Mouse (Mus musculus) heart, adult 11 months (tissue): ENCODE data around the gene Rgs19.

Experiments used
- DNase-seq: peaks from one replicate; pipeline ENCODE4 v3.0.0; 2022

Gene Rgs19

GRCm38 (mm10) chr2:181693339-181694280, at the start of gene Rgs19:
Gene Rgs19, minus strand, starts transcription at chr2:181693977.
- DNase-seq = peak; percentile 99

GRCm38 (mm10) chr2:181730051-181730450, 36.3 kb upstream of the Rgs19 start:
- peak; percentile 30 for DNase-seq

GRCm38 (mm10) chr2:181727659-181728262, 34.0 kb upstream of the Rgs19 start:
- DNase-seq = peak; percentile 57

GRCm38 (mm10) chr2:181722213-181722612, 28.4 kb upstream of the Rgs19 start:
- peak; percentile 61 for DNase-seq

GRCm38 (mm10) chr2:181721200-181721599, 27.4 kb upstream of the Rgs19 start:
- DNase-seq = no peak

GRCm38 (mm10) chr2:181720061-181720460, 26.3 kb upstream of the Rgs19 start:
- DNase-seq = peak; percentile 48

- peak; percentile 60 for DNase-seq
Measured at GRCm38 (mm10) chr2:181716991-181717390, 23.2 kb upstream of the Rgs19 start.

GRCm38 (mm10) chr2:181715382-181715781, 21.6 kb upstream of the Rgs19 start:
- peak; percentile 85 for DNase-seq

- DNase-seq = peak; percentile 76
Measured at GRCm38 (mm10) chr2:181714903-181715326, 21.1 kb upstream of the Rgs19 start, which contains the start of gene Oprl1. Gene Oprl1, plus strand, starts transcription at chr2:181715016.

GRCm38 (mm10) chr2:181713749-181714148, 20.0 kb upstream of the Rgs19 start:
- peak; percentile 73 for DNase-seq

- DNase-seq = peak; percentile 70
Measured at GRCm38 (mm10) chr2:181706668-181707067, 12.9 kb upstream of the Rgs19 start.

- DNase-seq = peak; percentile 74
Measured at GRCm38 (mm10) chr2:181698241-181698640, 4.5 kb upstream of the Rgs19 start, which contains the start of gene Lkaaear1. Gene Lkaaear1, minus strand, starts transcription at chr2:181698442.

GRCm38 (mm10) chr2:181696801-181697420, 3.1 kb upstream of the Rgs19 start:
- DNase-seq = peak; percentile 77

GRCm38 (mm10) chr2:181695776-181696175, 2.0 kb upstream of the Rgs19 start:
- DNase-seq = peak; percentile 66

- peak; percentile 90 for DNase-seq
Measured at GRCm38 (mm10) chr2:181694581-181694980, 804 bp upstream of the Rgs19 start.

GRCm38 (mm10) chr2:181692304-181692703, 1.5 kb downstream of the Rgs19 start:
- peak; percentile 59 for DNase-seq

- DNase-seq = peak; percentile 93
Measured at GRCm38 (mm10) chr2:181691571-181691970, 2.2 kb downstream of the Rgs19 start.

- no peak for DNase-seq
Measured at GRCm38 (mm10) chr2:181691083-181691482, 2.7 kb downstream of the Rgs19 start.

- DNase-seq = peak; percentile 74
Measured at GRCm38 (mm10) chr2:181689466-181690160, 4.2 kb downstream of the Rgs19 start.

GRCm38 (mm10) chr2:181687586-181687985, 6.2 kb downstream of the Rgs19 start:
- peak; percentile 87 for DNase-seq

- peak; percentile 82 for DNase-seq
Measured at GRCm38 (mm10) chr2:181685686-181686085, 8.1 kb downstream of the Rgs19 start.

GRCm38 (mm10) chr2:181684713-181685112, 9.1 kb downstream of the Rgs19 start:
- peak; percentile 85 for DNase-seq

- DNase-seq = peak; percentile 90
Measured at GRCm38 (mm10) chr2:181683381-181683780, 10.4 kb downstream of the Rgs19 start.
